Mouse (Mus musculus): ENCODE data around the gene Lamtor2.

Lamtor2 gene

GRCm38 (mm10) chr3:88503881-88504746 lies 48.8 kb downstream of the Lamtor2 start:
- DNase-seq (ENCODE audit: low spot score), result peak; percentile 72

- peak; percentile 67 for DNase-seq (ENCODE audit: low spot score)
Measured at GRCm38 (mm10) chr3:88503505-88503863, 49.4 kb downstream of the Lamtor2 start.

- DNase-seq (ENCODE audit: low spot score), result peak; percentile 94
Measured at GRCm38 (mm10) chr3:88502641-88503504, 50.0 kb downstream of the Lamtor2 start.

- DNase-seq (ENCODE audit: low spot score), result peak; percentile 64
Measured at GRCm38 (mm10) chr3:88502031-88502571, 50.8 kb downstream of the Lamtor2 start.

GRCm38 (mm10) chr3:88501366-88502030 lies 51.4 kb downstream of the Lamtor2 start:
- DNase-seq (ENCODE audit: low spot score), result no peak

GRCm38 (mm10) chr3:88500655-88501365 lies 52.1 kb downstream of the Lamtor2 start:
- no peak for DNase-seq (ENCODE audit: low spot score)

GRCm38 (mm10) chr3:88500087-88500486 lies 52.8 kb downstream of the Lamtor2 start:
- DNase-seq (ENCODE audit: low spot score), result peak; percentile 52
